ENCODE assay signal across 8 mouse cellular contexts in the genomic region with DNA sequence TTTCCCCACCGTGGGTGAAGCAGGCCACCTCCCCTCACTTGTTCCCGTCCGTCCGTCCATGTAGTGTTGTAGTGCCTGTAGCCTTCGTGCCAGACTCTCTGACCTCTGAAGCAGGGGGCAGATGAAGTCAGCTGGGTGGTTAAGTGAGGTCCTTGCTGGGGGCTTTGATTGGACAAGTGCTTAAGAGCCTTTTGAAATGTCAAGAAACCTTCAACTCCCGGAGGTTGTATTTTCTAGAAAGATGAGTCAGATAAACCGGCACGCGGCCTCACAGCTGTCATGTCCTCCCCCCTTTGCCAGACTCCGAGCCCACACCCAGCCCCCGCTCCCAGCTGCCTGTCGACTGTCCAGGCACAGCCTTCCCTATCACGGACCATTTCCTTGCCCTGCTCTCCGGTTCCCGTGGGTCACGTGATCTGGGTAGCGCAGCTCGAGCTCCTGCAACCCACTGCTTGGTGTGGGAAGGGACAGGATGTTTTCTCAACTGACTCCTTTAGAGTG. TPM values are rescaled to one million over a fixed set of nuclear protein-coding genes. Genes with fewer than 3 reads are reported as not detected.
DNase-seq lines count a peak whose midpoint lies in the region; ATAC-seq lines count a peak whose summit lies in the region.

No protein-coding gene starts in this region.

- peak overlapping the region; percentile 25 for H3K4me2 ChIP-seq in embryonic facial prominence, embryonic 15.5 days (replicated peaks)
- peak overlapping the region; percentile 35; the same call in 1 of the 2 replicates for H3K4me2 ChIP-seq in stomach, embryonic 16.5 days (ENCODE audit: low read depth, low read length)

- H3K9me3 ChIP-seq in embryonic facial prominence, embryonic 15.5 days (replicated peaks), result no peaks in the 10 kb centered on the region
- H3K9me3 ChIP-seq in stomach, embryonic 16.5 days (replicated peaks; ENCODE audit: control insufficient read depth, low read length), result no peaks in the 10 kb centered on the region

- no peak overlapping the region; the same call in 1 of the 2 replicates for H3K27ac ChIP-seq in embryonic facial prominence, embryonic 15.5 days (replicated peaks)
- peak overlapping the region; percentile 17 for H3K27ac ChIP-seq in stomach, embryonic 16.5 days (ENCODE audit: low read length)

- H3K4me1 ChIP-seq in embryonic facial prominence, embryonic 15.5 days, result peaks cover 10% of the 10 kb centered on the region
- peaks cover 24% of the 10 kb centered on the region for H3K4me1 ChIP-seq in stomach, embryonic 16.5 days (ENCODE audit: control insufficient read depth, insufficient read depth, low read length)

- intact Hi-C loops in heart, postnatal 36 days (cut with DNase I), result no loop called here

- no peak overlapping the region for H3K9ac ChIP-seq in embryonic facial prominence, embryonic 15.5 days
- peak overlapping the region; percentile 44; the same call in 1 of the 2 replicates for H3K9ac ChIP-seq in stomach, embryonic 16.5 days (ENCODE audit: low read length)

- peak; percentile 59 to 72 for DNase-seq in left cerebral cortex, adult 18-20 months (ENCODE audit: low spot score in 2 of 2)
- DNase-seq in left cerebral cortex, adult 11 months (ENCODE audit: low spot score), result no peak
- peak; percentile 65 to 75 for DNase-seq in heart, postnatal 36 days
- DNase-seq in kidney, postnatal 36 days, result peak; percentile 68 to 74
- peak; percentile 75 for DNase-seq in lung, postnatal 14 days

- ATAC-seq in embryonic facial prominence, embryonic 15.5 days (ENCODE audit: insufficient number of reproducible peaks, low FRiP score, low TSS enrichment, low read depth), result peak; percentile 75
- peak; percentile 77; the same call in 1 of the 2 replicates for ATAC-seq in stomach, embryonic 16.5 days (ENCODE audit: insufficient read depth, low FRiP score)
- no peak for ATAC-seq in erythroblast, adult 5-6 weeks (replicated peaks; ENCODE audit: low FRiP score, poor library complexity, severe bottlenecking)

- no peak overlapping the region for H3K4me3 ChIP-seq in embryonic facial prominence, embryonic 15.5 days (replicated peaks)
- H3K4me3 ChIP-seq in stomach, embryonic 16.5 days (replicated peaks; ENCODE audit: low read length), result no peak overlapping the region

- no peaks in the 10 kb centered on the region for H3K27me3 ChIP-seq in embryonic facial prominence, embryonic 15.5 days
- no peaks in the 10 kb centered on the region for H3K27me3 ChIP-seq in stomach, embryonic 16.5 days (ENCODE audit: control insufficient read depth, insufficient read depth, low read length)

- H3K36me3 ChIP-seq in embryonic facial prominence, embryonic 15.5 days, result no peaks in the 10 kb centered on the region
- H3K36me3 ChIP-seq in stomach, embryonic 16.5 days (ENCODE audit: control insufficient read depth, insufficient read depth, low read length), result no peaks in the 10 kb centered on the region

- WGBS in embryonic facial prominence, embryonic 15.5 days, result 29% methylated on average over 18 of the region's 18 CpGs
- WGBS in stomach, embryonic 16.5 days, result 21% methylated on average over 18 of the region's 18 CpGs

RNA-seq across cellular contexts. Expression of gene Ackr2, which starts 7.7 kb away (rescaled TPM):
- total RNA-seq in left cerebral cortex, adult 18-20 months (2021), result 1 to 10 TPM; 5.9 to 9.5 TPM
- 0.42 and 0.67 TPM in 2 replicates for polyA plus RNA-seq in embryonic facial prominence, embryonic 15.5 days (2015; fragmentation: Nextera tagmentation; extraction: Ambion mirVana)
- 1 to 10 TPM; 1.6 to 1.9 TPM for total RNA-seq in heart, postnatal 36 days (2021)
- polyA plus RNA-seq in stomach, embryonic 16.5 days (2015; fragmentation: Nextera tagmentation; extraction: Ambion mirVana), result 0.45 and 0.63 TPM in 2 replicates
- not detected in 2 replicates for total RNA-seq in erythroblast, adult 5-6 weeks (2015; ENCODE audit: low replicate concordance)
- total RNA-seq in erythroblast, adult 5-6 weeks (2017; ENCODE audit: low replicate concordance), result 0.09 TPM in 1 of 2 replicates, not detected in the other

RNA-seq across cellular contexts. Expression of gene Cyp8b1, which starts 25.6 kb away (rescaled TPM):
- not detected for total RNA-seq in left cerebral cortex, adult 18-20 months (2021)
- polyA plus RNA-seq in embryonic facial prominence, embryonic 15.5 days (2015; fragmentation: Nextera tagmentation; extraction: Ambion mirVana), result not detected in 2 replicates
- total RNA-seq in heart, postnatal 36 days (2021), result not detected
- 0.35 and 0.37 TPM in 2 replicates for polyA plus RNA-seq in stomach, embryonic 16.5 days (2015; fragmentation: Nextera tagmentation; extraction: Ambion mirVana)
- total RNA-seq in erythroblast, adult 5-6 weeks (2015; ENCODE audit: low replicate concordance), result not detected in 2 replicates
- not detected in 2 replicates for total RNA-seq in erythroblast, adult 5-6 weeks (2017; ENCODE audit: low replicate concordance)

RNA-seq across cellular contexts. Expression of gene Higd1a, which starts 32.3 kb away (rescaled TPM):
- 100 to 1,000 TPM in 1 of 2 experiments, 10 to 100 TPM in 1; 96.5 to 107 TPM for total RNA-seq in left cerebral cortex, adult 18-20 months (2021)
- 212 and 224 TPM in 2 replicates for polyA plus RNA-seq in embryonic facial prominence, embryonic 15.5 days (2015; fragmentation: Nextera tagmentation; extraction: Ambion mirVana)
- total RNA-seq in heart, postnatal 36 days (2021), result 100 to 1,000 TPM; 209 to 218 TPM
- 293 and 317 TPM in 2 replicates for polyA plus RNA-seq in stomach, embryonic 16.5 days (2015; fragmentation: Nextera tagmentation; extraction: Ambion mirVana)
- total RNA-seq in erythroblast, adult 5-6 weeks (2015; ENCODE audit: low replicate concordance), result 8.8 and 12.5 TPM in 2 replicates
- 2.3 and 9.5 TPM in 2 replicates for total RNA-seq in erythroblast, adult 5-6 weeks (2017; ENCODE audit: low replicate concordance)

RNA-seq across cellular contexts. Expression of gene Ccdc13, which starts 51.2 kb away (rescaled TPM):
- 1 to 10 TPM; 5.1 to 6.1 TPM for total RNA-seq in left cerebral cortex, adult 18-20 months (2021)
- 2.4 and 3.1 TPM in 2 replicates for polyA plus RNA-seq in embryonic facial prominence, embryonic 15.5 days (2015; fragmentation: Nextera tagmentation; extraction: Ambion mirVana)
- total RNA-seq in heart, postnatal 36 days (2021), result not detected
- 0.56 and 0.59 TPM in 2 replicates for polyA plus RNA-seq in stomach, embryonic 16.5 days (2015; fragmentation: Nextera tagmentation; extraction: Ambion mirVana)
- 1.3 TPM in 1 of 2 replicates, not detected in the other for total RNA-seq in erythroblast, adult 5-6 weeks (2015; ENCODE audit: low replicate concordance)
- total RNA-seq in erythroblast, adult 5-6 weeks (2017; ENCODE audit: low replicate concordance), result not detected in 2 replicates

Comparison
In these comparisons a context has a peak if more than half of its experiments do, and no peak if none do; other contexts are left out.
1. RNA of gene Higd1a, which starts 32.3 kb away (total RNA-seq): 209 to 218 TPM in heart, postnatal 36 days and 96.5 to 107 TPM in left cerebral cortex, adult 18-20 months; 2.3 to 12.5 TPM in erythroblast, adult 5-6 weeks; every median in the first group is over 4 times any median in the second.